Mouse (Mus musculus): Measurements from ENCODE around the gene Med18. TPM values are rescaled to one million over a fixed set of nuclear protein-coding genes. Genes with fewer than 3 reads are reported as not detected.
A peak's percentile ranks its signal among the peaks of the same experiment; 100 is the strongest.
"Not testable (repeated sequence)": the region's sequence is repeated elsewhere in the genome, so short reads cannot be mapped to it uniquely, and the experiment has no call there.

Med18 gene
- polyA plus RNA-seq, 1 experiment from 2014 or later: 26.1 TPM

DNA sequence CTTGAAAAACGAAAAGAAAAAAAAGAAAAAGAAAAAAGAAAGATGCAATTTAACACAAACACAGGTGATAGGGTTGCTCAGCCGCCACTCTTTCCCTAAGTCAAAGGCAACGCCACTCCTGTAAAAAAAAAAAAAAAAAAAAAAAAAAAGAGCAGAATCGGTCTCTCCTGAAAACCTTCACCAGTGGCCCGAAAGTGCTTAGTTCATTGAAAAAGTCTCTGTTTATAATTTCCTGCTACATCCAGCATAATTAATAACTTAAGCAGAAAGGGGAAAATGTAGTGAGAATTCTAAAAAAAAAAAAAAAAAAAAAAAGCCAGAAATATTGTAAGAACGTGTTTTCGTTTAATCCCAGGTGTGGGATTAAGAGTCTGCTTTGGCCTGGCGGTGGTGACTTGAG lies 19.2 kb downstream of the Med18 start:
- WGBS: 86% methylated on average over 8 of the region's 8 CpGs
- no peak overlapping the region for H3K4me2 ChIP-seq
- no peak overlapping the region for H3K27ac ChIP-seq
- no peaks in the 10 kb centered on the region for H3K4me1 ChIP-seq
- H3K27me3 ChIP-seq: no peaks in the 10 kb centered on the region
- no peaks in the 10 kb centered on the region for H3K36me3 ChIP-seq (ENCODE audit: poor library complexity, severe bottlenecking)
- ATAC-seq: no peak
- no peaks in the 10 kb centered on the region for H3K9me3 ChIP-seq (replicated peaks)
- no peak overlapping the region for H3K9ac ChIP-seq
- no peak overlapping the region for H3K4me3 ChIP-seq

- no peaks in the 10 kb centered on the region for H3K36me3 ChIP-seq (ENCODE audit: poor library complexity, severe bottlenecking)
- no peak for ATAC-seq
- no peaks in the 10 kb centered on the region for H3K27me3 ChIP-seq
- H3K4me1 ChIP-seq: no peaks in the 10 kb centered on the region
- no peak overlapping the region for H3K9ac ChIP-seq
- no peaks in the 10 kb centered on the region for H3K9me3 ChIP-seq (replicated peaks)
- no peak overlapping the region for H3K4me3 ChIP-seq
- no peak overlapping the region for H3K27ac ChIP-seq
- 44% methylated on average over 11 of the region's 11 CpGs for WGBS
- H3K4me2 ChIP-seq: no peak overlapping the region
These were observed 25.9 kb downstream of the Med18 start for GRCm38 (mm10) chr4:132437857-132438256.

- 19% methylated on average over 14 of the region's 14 CpGs for WGBS
- Histone ChIP-seq H3K4me2 (no peak overlapping the region), H3K9ac (no peak overlapping the region), H3K9me3 (replicated peaks) (no peaks in the 10 kb centered on the region), H3K4me3 (no peak overlapping the region), H3K27me3 (no peaks in the 10 kb centered on the region), H3K36me3 (ENCODE audit: poor library complexity, severe bottlenecking) (no peaks in the 10 kb centered on the region), H3K4me1 (no peaks in the 10 kb centered on the region), H3K27ac (no peak overlapping the region)
- no peak for ATAC-seq
These were observed 30.9 kb downstream of the Med18 start for GRCm38 (mm10) chr4:132432717-132433372.

DNA sequence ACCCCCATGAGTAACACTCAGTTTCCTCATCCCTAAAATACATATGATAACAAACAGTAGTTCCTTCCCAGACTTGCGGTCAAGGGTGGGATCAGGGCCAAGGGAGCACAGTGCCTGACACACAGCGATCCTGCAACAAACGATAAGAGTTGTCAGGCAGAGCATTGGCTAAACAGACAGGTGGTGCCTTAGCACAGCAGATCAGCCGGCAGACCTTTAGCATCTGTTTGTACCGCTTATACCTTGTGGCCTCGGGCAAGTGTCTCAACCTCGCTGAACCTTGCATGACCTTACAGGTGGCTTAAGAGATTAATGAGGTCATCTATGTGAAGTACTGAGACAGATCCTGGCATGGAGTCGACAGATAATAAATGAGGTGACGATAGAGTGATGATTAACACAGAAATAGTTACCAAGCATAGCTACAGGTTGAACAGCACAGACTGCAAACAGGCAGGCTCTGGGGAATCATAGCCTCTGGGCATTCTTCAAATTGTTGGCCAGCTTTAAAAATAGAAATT lies 35.6 kb downstream of the Med18 start:
- no peaks in the 10 kb centered on the region for H3K36me3 ChIP-seq (ENCODE audit: poor library complexity, severe bottlenecking)
- 0 out of 2 replicates have a peak, but pooled peaks cover 3% of the 10 kb centered on the region for H3K9me3 ChIP-seq (replicated peaks)
- no peak for ATAC-seq
- no peak overlapping the region for H3K4me3 ChIP-seq
- no peak overlapping the region for H3K4me2 ChIP-seq
- H3K27ac ChIP-seq: no peak overlapping the region
- H3K9ac ChIP-seq: no peak overlapping the region
- WGBS: 70% methylated on average over 9 of the region's 9 CpGs
- H3K27me3 ChIP-seq: no peaks in the 10 kb centered on the region
- no peaks in the 10 kb centered on the region for H3K4me1 ChIP-seq

DNA sequence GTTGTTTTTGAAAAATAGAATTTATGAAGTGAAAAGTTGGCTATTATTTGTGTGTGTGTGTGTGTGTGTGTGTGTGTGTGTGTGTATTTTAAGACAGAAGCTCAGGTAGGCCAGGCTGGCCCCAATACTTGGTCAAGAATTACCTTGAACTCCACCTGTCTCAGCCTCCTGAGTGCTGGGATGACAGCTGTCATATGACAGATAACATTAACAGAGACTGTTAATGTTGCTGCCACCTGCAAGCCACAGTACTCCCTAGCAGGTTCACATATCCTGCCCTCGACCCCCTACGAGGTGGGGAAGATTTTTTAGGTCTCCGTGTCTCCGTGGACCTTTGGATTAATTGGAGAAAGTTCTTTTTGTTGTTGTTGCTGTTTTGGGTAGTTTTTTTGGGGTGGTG lies 36.2 kb downstream of the Med18 start:
- H3K27ac ChIP-seq: no peak overlapping the region
- WGBS: 84% methylated on average over 4 of the region's 4 CpGs
- H3K4me1 ChIP-seq: no peaks in the 10 kb centered on the region
- H3K4me3 ChIP-seq: no peak overlapping the region
- no peak for ATAC-seq
- no peak overlapping the region for H3K4me2 ChIP-seq
- H3K9me3 ChIP-seq (replicated peaks): 0 out of 2 replicates have a peak, but pooled peaks cover 3% of the 10 kb centered on the region
- H3K27me3 ChIP-seq: no peaks in the 10 kb centered on the region
- no peaks in the 10 kb centered on the region for H3K36me3 ChIP-seq (ENCODE audit: poor library complexity, severe bottlenecking)
- H3K9ac ChIP-seq: no peak overlapping the region

DNA sequence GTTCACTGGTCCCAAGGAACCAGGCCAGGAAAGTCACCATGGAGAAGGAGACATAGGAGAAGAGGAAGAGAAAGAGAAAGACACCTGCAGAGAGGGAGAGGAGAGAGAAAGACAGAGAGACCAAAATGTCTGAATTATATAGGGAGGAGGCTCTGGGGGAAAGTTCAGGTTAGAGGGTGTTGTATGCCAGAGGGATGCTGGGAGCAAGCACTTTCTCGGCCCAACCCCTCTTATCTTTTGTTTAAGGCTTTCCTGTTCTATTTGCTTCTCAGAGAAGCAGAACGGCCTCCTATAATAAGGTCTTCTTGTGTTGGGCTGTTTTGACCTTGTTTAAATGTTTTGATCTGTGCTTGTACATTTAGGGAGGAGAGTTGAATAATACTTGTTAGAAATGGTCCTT lies 37.7 kb downstream of the Med18 start:
- no peak overlapping the region for H3K27ac ChIP-seq
- ATAC-seq: no peak
- 46% methylated on average over 2 of the region's 2 CpGs for WGBS
- no peaks in the 10 kb centered on the region for H3K27me3 ChIP-seq
- peaks cover 1% of the 10 kb centered on the region for H3K4me1 ChIP-seq
- no peak overlapping the region for H3K9ac ChIP-seq
- H3K36me3 ChIP-seq (ENCODE audit: poor library complexity, severe bottlenecking): no peaks in the 10 kb centered on the region
- H3K4me3 ChIP-seq: no peak overlapping the region
- H3K4me2 ChIP-seq: no peak overlapping the region
- 0 out of 2 replicates have a peak, but pooled peaks cover 3% of the 10 kb centered on the region for H3K9me3 ChIP-seq (replicated peaks)

DNA sequence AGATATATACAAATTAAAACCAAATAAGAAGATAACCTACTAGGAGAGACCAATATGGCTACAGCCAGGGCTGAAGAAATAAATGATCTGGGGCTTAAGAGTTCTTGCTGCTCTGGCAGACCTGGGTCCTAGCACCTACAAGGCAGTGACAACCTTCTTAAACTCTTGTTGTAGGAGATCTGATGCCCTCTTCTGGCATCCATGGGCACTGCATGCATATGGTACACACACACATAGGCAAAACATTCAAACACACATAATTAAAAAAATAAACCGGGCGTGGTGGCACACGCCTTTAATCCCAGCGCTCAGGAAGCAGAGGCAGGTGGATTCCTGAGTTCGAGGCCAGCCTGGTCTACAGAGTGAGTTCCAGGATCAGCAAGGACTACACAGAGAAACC lies 39.0 kb downstream of the Med18 start:
- H3K4me1 ChIP-seq: peaks cover 14% of the 10 kb centered on the region
- no peaks in the 10 kb centered on the region for H3K36me3 ChIP-seq (ENCODE audit: poor library complexity, severe bottlenecking)
- 0 out of 2 replicates have a peak, but pooled peaks cover 3% of the 10 kb centered on the region for H3K9me3 ChIP-seq (replicated peaks)
- no peak overlapping the region for H3K27ac ChIP-seq
- no peak overlapping the region for H3K4me3 ChIP-seq
- no peak overlapping the region for H3K9ac ChIP-seq
- 97% methylated on average over 5 of the region's 5 CpGs for WGBS
- no peak for ATAC-seq
- no peak overlapping the region for H3K4me2 ChIP-seq
- H3K27me3 ChIP-seq: no peaks in the 10 kb centered on the region

DNA sequence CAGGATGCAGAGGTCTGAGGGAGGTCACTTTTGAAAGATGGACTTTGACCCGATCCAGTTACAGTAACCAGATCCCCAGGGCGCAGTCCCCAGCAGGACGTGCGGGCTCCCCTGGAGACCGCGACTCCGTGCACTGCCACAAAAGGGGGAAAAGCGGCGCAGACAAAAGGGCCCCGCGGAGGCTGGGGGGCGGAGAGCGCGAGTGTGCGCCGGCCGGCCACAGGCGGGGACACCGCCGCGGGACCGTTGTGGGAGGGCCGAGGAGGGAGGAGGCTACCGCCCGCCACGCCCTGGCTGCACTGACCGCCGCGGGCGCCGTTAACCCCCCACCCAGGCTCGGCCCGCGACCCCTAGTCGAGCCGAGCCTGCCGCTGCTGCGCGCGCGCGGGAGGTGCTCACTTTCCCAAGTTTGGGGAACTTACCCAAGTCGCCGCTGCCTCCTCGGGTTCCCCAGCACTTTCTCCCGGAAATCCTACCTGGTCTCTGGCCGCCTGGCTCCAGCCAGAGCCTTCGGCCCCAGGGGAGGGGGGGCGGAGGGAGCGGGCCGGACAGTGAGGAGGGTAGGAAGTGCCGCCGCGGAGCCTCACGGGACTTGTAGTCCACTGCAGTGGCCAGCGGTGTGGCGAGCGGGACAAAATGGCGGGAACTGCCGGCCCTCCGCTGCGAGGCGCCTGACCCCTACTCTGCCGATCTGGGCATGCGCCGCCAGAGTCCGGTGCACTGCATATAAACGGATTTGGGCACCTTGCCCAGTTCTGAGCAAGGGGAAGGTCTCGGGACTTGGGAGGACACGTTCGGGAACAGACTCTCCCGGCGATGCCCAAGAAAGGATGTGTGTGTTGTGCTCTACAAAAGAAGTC lies 41.6 kb downstream of the Med18 start, which contains the start of gene Phactr4:
Gene Phactr4, minus strand, starts transcription at position 567 of the 860 bp plus-strand sequence.
- H3K9me3 ChIP-seq (replicated peaks): 0 out of 2 replicates have a peak, but pooled peaks cover 3% of the 10 kb centered on the region
- under 1% methylated on average over 59 of the region's 73 CpGs for WGBS

DNA sequence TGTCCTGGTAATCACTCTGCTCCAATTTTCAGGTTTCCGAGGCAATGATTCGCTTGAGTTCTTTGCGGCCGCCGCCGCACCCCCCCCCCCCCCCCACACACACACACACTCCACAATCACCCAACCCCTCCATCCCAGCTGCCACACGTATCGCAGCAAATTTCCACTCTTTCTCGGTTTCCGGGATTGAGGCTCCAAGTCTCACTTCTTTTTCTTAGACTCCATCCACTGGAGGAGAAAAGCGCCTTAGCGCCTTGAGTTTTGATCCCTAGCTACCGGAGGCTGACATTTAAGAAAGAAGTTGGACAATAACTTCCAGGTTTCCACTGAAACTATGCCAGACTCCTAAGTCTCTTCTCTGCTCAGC lies 42.2 kb downstream of the Med18 start:
- H3K9ac ChIP-seq: peak overlapping the region; percentile 90
- ATAC-seq: no peak
- H3K36me3 ChIP-seq (ENCODE audit: poor library complexity, severe bottlenecking): no peaks in the 10 kb centered on the region
- H3K4me1 ChIP-seq: peaks cover 20% of the 10 kb centered on the region
- no peaks in the 10 kb centered on the region for H3K27me3 ChIP-seq
- H3K9me3 ChIP-seq (replicated peaks): 0 out of 2 replicates have a peak, but pooled peaks cover 3% of the 10 kb centered on the region
- peak overlapping the region; percentile 78 for H3K4me3 ChIP-seq
- WGBS: 0% methylated on average over 11 of the region's 13 CpGs
- H3K27ac ChIP-seq: peak overlapping the region; percentile 96
- H3K4me2 ChIP-seq: peak overlapping the region; percentile 64

More for the DNA sequence above, 41.6 kb downstream of the Med18 start, which contains the start of gene Phactr4:
- Histone ChIP-seq H3K4me2 (peak within 1 kb of the TSS; percentile 64), H3K36me3 (ENCODE audit: poor library complexity, severe bottlenecking) (no peaks in the 10 kb centered on the region), H3K9ac (peak within 1 kb of the TSS; percentile 90), H3K27me3 (no peaks in the 10 kb centered on the region), H3K4me1 (peaks cover 20% of the 10 kb centered on the region), H3K4me3 (peak within 1 kb of the TSS; percentile 78), H3K27ac (peak within 1 kb of the TSS; percentile 96)
- peak; percentile 98 for ATAC-seq

DNA sequence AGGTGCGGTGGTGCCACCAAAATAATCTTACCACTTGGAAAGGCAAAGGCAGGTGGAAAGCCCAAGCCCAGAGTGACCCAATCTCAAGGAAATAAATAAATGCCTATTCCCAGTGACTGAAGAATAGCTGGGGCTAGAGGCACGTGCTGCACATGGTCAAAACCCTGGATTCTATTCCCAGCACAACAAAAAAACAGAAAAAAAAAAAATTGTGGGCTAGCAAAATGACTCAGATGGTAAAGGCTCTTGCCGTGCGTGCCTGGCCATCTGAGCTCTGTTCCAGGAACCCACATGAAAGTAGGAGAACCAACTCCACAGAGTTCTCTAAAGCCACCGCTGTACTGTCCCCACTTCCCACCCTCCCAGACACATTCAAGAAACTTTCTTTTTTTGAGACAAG lies 43.2 kb downstream of the Med18 start:
- peak overlapping the region; percentile 78 for H3K4me3 ChIP-seq
- WGBS: 76% methylated on average over 5 of the region's 5 CpGs
- peak overlapping the region; percentile 90; the same call in 1 of the 2 replicates for H3K9ac ChIP-seq

DNA sequence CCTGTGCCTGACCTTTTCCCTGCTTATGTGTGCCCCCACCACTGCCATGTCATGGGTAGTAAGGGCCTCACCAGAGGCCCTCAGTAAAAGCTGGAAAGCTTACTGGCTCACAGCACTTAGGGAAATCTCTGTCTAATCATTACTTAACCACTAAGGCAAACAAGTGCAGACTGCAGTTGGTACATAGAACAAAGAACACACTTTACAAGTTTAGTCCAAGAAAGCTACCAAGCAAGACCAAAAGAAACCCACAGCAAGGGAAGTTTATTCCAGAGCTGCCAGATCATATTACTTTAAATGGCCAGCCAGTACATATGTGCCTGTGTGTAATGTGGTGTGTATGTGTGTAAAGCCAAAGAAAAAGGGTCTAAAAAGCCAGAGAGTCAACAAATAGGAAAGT lies 47.8 kb downstream of the Med18 start:
- H3K27ac ChIP-seq: no peak overlapping the region
- no peaks in the 10 kb centered on the region for H3K27me3 ChIP-seq
- H3K9me3 ChIP-seq (replicated peaks): no peaks in the 10 kb centered on the region
- peaks cover 9% of the 10 kb centered on the region; the same call in 1 of the 2 replicates for H3K36me3 ChIP-seq (ENCODE audit: poor library complexity, severe bottlenecking)
- no peak overlapping the region for H3K4me2 ChIP-seq
- no peak overlapping the region for H3K9ac ChIP-seq
- no peak overlapping the region for H3K4me3 ChIP-seq
- peaks cover 18% of the 10 kb centered on the region for H3K4me1 ChIP-seq
- no peak for ATAC-seq

More for the DNA sequence above, 43.2 kb downstream of the Med18 start:
- no peak overlapping the region for H3K27ac ChIP-seq
- H3K4me1 ChIP-seq: peaks cover 20% of the 10 kb centered on the region
- ATAC-seq: no peak
- H3K27me3 ChIP-seq: no peaks in the 10 kb centered on the region
- H3K36me3 ChIP-seq (ENCODE audit: poor library complexity, severe bottlenecking): no peaks in the 10 kb centered on the region
- H3K4me2 ChIP-seq: peak overlapping the region; percentile 64
- 0 out of 2 replicates have a peak, but pooled peaks cover 3% of the 10 kb centered on the region for H3K9me3 ChIP-seq (replicated peaks)

- H3K4me2 ChIP-seq, H3K4me3 ChIP-seq: not testable (repeated sequence)
- 86% methylated on average over 4 of the region's 4 CpGs for WGBS
These were observed 50.5 kb downstream of the Med18 start for GRCm38 (mm10) chr4:132413257-132413656.

More at GRCm38 (mm10) chr4:132413257-132413656, 50.5 kb downstream of the Med18 start:
- H3K27me3 ChIP-seq; H3K27ac ChIP-seq; H3K9ac ChIP-seq; H3K9me3 ChIP-seq (replicated peaks); H3K4me1 ChIP-seq; ATAC-seq: not testable (repeated sequence)
- H3K36me3 ChIP-seq (ENCODE audit: poor library complexity, severe bottlenecking): peaks cover 15% of the 10 kb centered on the region; the same call in 1 of the 2 replicates

Measured in forebrain, embryonic 13.5 days (tissue).